Mouse (Mus musculus): ENCODE measurements around the gene Spata5. TPM values are rescaled to one million over a fixed set of nuclear protein-coding genes. Genes with fewer than 3 reads are reported as not detected.
"Not testable (repeated sequence)": the region's sequence is repeated elsewhere in the genome, so short reads cannot be mapped to it uniquely, and the experiment has no call there.

Spata5 gene
- polyA plus RNA-seq, 1 experiment from 2014 or later, result 17.8 TPM

GRCm38 (mm10) chr3:37516379-37516778 lies 96.7 kb downstream of the Spata5 start:
- ATAC-seq (ENCODE audit: insufficient read depth), result no peak
- H3K36me3 ChIP-seq (replicated peaks), result no peaks in the 10 kb centered on the region
- H3K27ac ChIP-seq (replicated peaks), result 0 out of 2 replicates have a peak overlapping the region, but pooled peaks have one; percentile 66
- H3K27me3 ChIP-seq, result no peaks in the 10 kb centered on the region
- H3K9me3 ChIP-seq (replicated peaks), result no peaks in the 10 kb centered on the region
- no peak overlapping the region for H3K9ac ChIP-seq
- no peak overlapping the region for H3K4me3 ChIP-seq (replicated peaks)
- no peak overlapping the region for H3K4me2 ChIP-seq
- peaks cover 48% of the 10 kb centered on the region for H3K4me1 ChIP-seq (replicated peaks)
- WGBS (ENCODE audit: insufficient replicate concordance), result 72% methylated on average over 2 of the region's 2 CpGs

- Histone ChIP-seq H3K9me3 (replicated peaks) (no peaks in the 10 kb centered on the region), H3K36me3 (replicated peaks) (no peaks in the 10 kb centered on the region), H3K4me1 (replicated peaks) (peaks cover 40% of the 10 kb centered on the region), H3K4me3 (replicated peaks) (no peak overlapping the region), H3K27ac (replicated peaks) (no peak overlapping the region), H3K4me2 (no peak overlapping the region), H3K27me3 (no peaks in the 10 kb centered on the region), H3K9ac (no peak overlapping the region)
- no peak for ATAC-seq (ENCODE audit: insufficient read depth)
Measured at GRCm38 (mm10) chr3:37518611-37519010, 98.9 kb downstream of the Spata5 start.

- no peak for ATAC-seq (ENCODE audit: insufficient read depth)
- 67% methylated on average over 3 of the region's 3 CpGs for WGBS (ENCODE audit: insufficient replicate concordance)
- Histone ChIP-seq H3K4me3 (replicated peaks) (no peak overlapping the region), H3K9ac (no peak overlapping the region), H3K36me3 (replicated peaks) (no peaks in the 10 kb centered on the region), H3K27me3 (no peaks in the 10 kb centered on the region), H3K4me1 (replicated peaks) (peaks cover 31% of the 10 kb centered on the region), H3K27ac (replicated peaks) (no peak overlapping the region; the same call in 1 of the 2 replicates), H3K9me3 (replicated peaks) (no peaks in the 10 kb centered on the region), H3K4me2 (no peak overlapping the region)
Measured at GRCm38 (mm10) chr3:37520334-37521023, 100.8 kb downstream of the Spata5 start.

GRCm38 (mm10) chr3:37532079-37532478 lies 112.4 kb downstream of the Spata5 start:
- Histone ChIP-seq H3K36me3 (replicated peaks) (peaks cover 4% of the 10 kb centered on the region; the same call in 1 of the 2 replicates), H3K27ac (replicated peaks) (peak overlapping the region; percentile 64), H3K9me3 (replicated peaks) (no peaks in the 10 kb centered on the region), H3K9ac (no peak overlapping the region), H3K4me3 (replicated peaks) (no peak overlapping the region), H3K4me2 (no peak overlapping the region), H3K4me1 (replicated peaks) (peaks cover 26% of the 10 kb centered on the region), H3K27me3 (no peaks in the 10 kb centered on the region)
- ATAC-seq (ENCODE audit: insufficient read depth), result peak; percentile 88

GRCm38 (mm10) chr3:37540701-37541100 lies 121.0 kb downstream of the Spata5 start:
- H3K4me1 ChIP-seq (replicated peaks), result peaks cover 10% of the 10 kb centered on the region; the same call in 1 of the 2 replicates
- not testable (repeated sequence) for H3K36me3 ChIP-seq (replicated peaks); H3K4me2 ChIP-seq; H3K9me3 ChIP-seq (replicated peaks); H3K4me3 ChIP-seq (replicated peaks); ATAC-seq (ENCODE audit: insufficient read depth); H3K27ac ChIP-seq (replicated peaks); H3K27me3 ChIP-seq; H3K9ac ChIP-seq
- 89% methylated on average over 2 of the region's 2 CpGs for WGBS (ENCODE audit: insufficient replicate concordance)

GRCm38 (mm10) chr3:37546351-37546750 lies 126.7 kb downstream of the Spata5 start:
- WGBS (ENCODE audit: insufficient replicate concordance), result 37% methylated on average over 4 of the region's 4 CpGs
- H3K4me1 ChIP-seq (replicated peaks), result peaks cover 50% of the 10 kb centered on the region
- H3K27ac ChIP-seq (replicated peaks), result peak overlapping the region; percentile 33; the same call in 1 of the 2 replicates
- peak; percentile 45; the same call in 1 of the 2 replicates for ATAC-seq (ENCODE audit: insufficient read depth)
- no peak overlapping the region for H3K9ac ChIP-seq
- H3K36me3 ChIP-seq (replicated peaks), result no peaks in the 10 kb centered on the region
- H3K9me3 ChIP-seq (replicated peaks), result no peaks in the 10 kb centered on the region
- no peak overlapping the region for H3K4me3 ChIP-seq (replicated peaks)
- peak overlapping the region; percentile 10; the same call in 1 of the 2 replicates for H3K4me2 ChIP-seq
- no peaks in the 10 kb centered on the region for H3K27me3 ChIP-seq

- Histone ChIP-seq H3K4me1 (replicated peaks) (peaks cover 73% of the 10 kb centered on the region), H3K4me3 (replicated peaks) (no peak overlapping the region), H3K27ac (replicated peaks) (peak overlapping the region; percentile 88), H3K27me3 (no peaks in the 10 kb centered on the region), H3K9me3 (replicated peaks) (no peaks in the 10 kb centered on the region), H3K9ac (no peak overlapping the region), H3K4me2 (peak overlapping the region; percentile 29), H3K36me3 (replicated peaks) (no peaks in the 10 kb centered on the region)
- ATAC-seq (ENCODE audit: insufficient read depth), result peak; percentile 74
- 29% methylated on average over 3 of the region's 3 CpGs for WGBS (ENCODE audit: insufficient replicate concordance)
Measured at GRCm38 (mm10) chr3:37550190-37550589, 130.5 kb downstream of the Spata5 start.

- Histone ChIP-seq H3K4me3 (replicated peaks) (no peak overlapping the region), H3K4me1 (replicated peaks) (peaks cover 77% of the 10 kb centered on the region), H3K27me3 (no peaks in the 10 kb centered on the region), H3K9me3 (replicated peaks) (no peaks in the 10 kb centered on the region), H3K36me3 (replicated peaks) (no peaks in the 10 kb centered on the region), H3K4me2 (peak overlapping the region; percentile 29), H3K9ac (0 out of 2 replicates have a peak overlapping the region, but pooled peaks have one; percentile 11), H3K27ac (replicated peaks) (peak overlapping the region; percentile 88)
- 8% methylated on average over 1 of the region's 1 CpGs for whole genome bisulfite sequencing (ENCODE audit: insufficient replicate concordance)
- ATAC-seq (ENCODE audit: insufficient read depth), result peak; percentile 68
Measured at GRCm38 (mm10) chr3:37550594-37550993, 130.9 kb downstream of the Spata5 start.

- H3K4me1 ChIP-seq (replicated peaks), result peaks cover 80% of the 10 kb centered on the region
- WGBS (ENCODE audit: insufficient replicate concordance), result 67% methylated on average over 1 of the region's 1 CpGs
- H3K27ac ChIP-seq (replicated peaks), result peak overlapping the region; percentile 67
- H3K36me3 ChIP-seq (replicated peaks), result no peaks in the 10 kb centered on the region
- peak overlapping the region; percentile 5; the same call in 1 of the 2 replicates for H3K4me2 ChIP-seq
- H3K9ac ChIP-seq, result no peak overlapping the region
- no peaks in the 10 kb centered on the region for H3K27me3 ChIP-seq
- H3K4me3 ChIP-seq (replicated peaks), result no peak overlapping the region
- H3K9me3 ChIP-seq (replicated peaks), result no peaks in the 10 kb centered on the region
- ATAC-seq (ENCODE audit: insufficient read depth), result no peak
Measured at GRCm38 (mm10) chr3:37551486-37551885, 131.8 kb downstream of the Spata5 start.

GRCm38 (mm10) chr3:37552244-37552643 lies 132.5 kb downstream of the Spata5 start:
- no peak overlapping the region for H3K9ac ChIP-seq
- 0 out of 2 replicates have a peak, but pooled peaks have one; percentile 14 for ATAC-seq (ENCODE audit: insufficient read depth)
- no peaks in the 10 kb centered on the region for H3K9me3 ChIP-seq (replicated peaks)
- WGBS (ENCODE audit: insufficient replicate concordance), result 14% methylated on average over 3 of the region's 3 CpGs
- H3K36me3 ChIP-seq (replicated peaks), result no peaks in the 10 kb centered on the region
- H3K4me3 ChIP-seq (replicated peaks), result no peak overlapping the region
- H3K4me1 ChIP-seq (replicated peaks), result peaks cover 86% of the 10 kb centered on the region
- H3K4me2 ChIP-seq, result peak overlapping the region; percentile 34; the same call in 1 of the 2 replicates
- H3K27ac ChIP-seq (replicated peaks), result peak overlapping the region; percentile 86
- no peaks in the 10 kb centered on the region for H3K27me3 ChIP-seq

- peak; percentile 66 for ATAC-seq (ENCODE audit: insufficient read depth)
- 0 out of 2 replicates have a peak overlapping the region, but pooled peaks have one; percentile 13 for H3K4me2 ChIP-seq
Measured at GRCm38 (mm10) chr3:37553371-37554033, 133.8 kb downstream of the Spata5 start.

More at GRCm38 (mm10) chr3:37553371-37554033, 133.8 kb downstream of the Spata5 start:
- H3K27ac ChIP-seq (replicated peaks), result peak overlapping the region; percentile 87
- no peak overlapping the region for H3K9ac ChIP-seq
- 28% methylated on average over 1 of the region's 1 CpGs for WGBS (ENCODE audit: insufficient replicate concordance)
- H3K9me3 ChIP-seq (replicated peaks), result no peaks in the 10 kb centered on the region
- no peaks in the 10 kb centered on the region for H3K27me3 ChIP-seq
- H3K4me1 ChIP-seq (replicated peaks), result peaks cover 89% of the 10 kb centered on the region
- no peak overlapping the region for H3K4me3 ChIP-seq (replicated peaks)
- H3K36me3 ChIP-seq (replicated peaks), result no peaks in the 10 kb centered on the region
